Mouse (Mus musculus): ENCODE data around the gene Olfr784. TPM values are rescaled to one million over a fixed set of nuclear protein-coding genes. Genes with fewer than 3 reads are reported as not detected.

Olfr784 gene
- polyA plus RNA-seq (2014; fragmentation: Illumina TruSeq; extraction: RNeasy Lipid Tissue Mini Kit (QIAGEN cat#74804); ENCODE audit: low replicate concordance): not detected

GRCm38 (mm10) chr10:129383783-129384182 lies at the start of gene Olfr784:
Olfr784 (plus strand) TSS chr10:129384083.

GRCm38 (mm10) chr10:129348550-129348949 lies 35.3 kb upstream of the Olfr784 start, which contains the start of gene Olfr782:
Olfr782 (plus strand) TSS chr10:129348850.

GRCm38 (mm10) chr10:129405126-129405525 lies 21.2 kb downstream of the Olfr784 start, which contains the start of gene Olfr785:
Olfr785 (plus strand) TSS chr10:129405426.

GRCm38 (mm10) chr10:129427006-129427405 lies 43.1 kb downstream of the Olfr784 start, which contains the start of gene Olfr786:
Olfr786 (plus strand) TSS chr10:129427306.

Other genes with a start within 250 kb of the Olfr784 start
- gene Olfr770, start 245.1 kb upstream of the Olfr784 start, polyA plus RNA-seq (2014; fragmentation: Illumina TruSeq; extraction: RNeasy Lipid Tissue Mini Kit (QIAGEN cat#74804); ENCODE audit: low replicate concordance): not detected
- not detected for gene Olfr771, start 219.3 kb upstream of the Olfr784 start, polyA plus RNA-seq (2014; fragmentation: Illumina TruSeq; extraction: RNeasy Lipid Tissue Mini Kit (QIAGEN cat#74804); ENCODE audit: low replicate concordance)
- gene Olfr772, start 206.2 kb upstream of the Olfr784 start, polyA plus RNA-seq (2014; fragmentation: Illumina TruSeq; extraction: RNeasy Lipid Tissue Mini Kit (QIAGEN cat#74804); ENCODE audit: low replicate concordance): not detected
- gene Olfr773, start 196.7 kb upstream of the Olfr784 start, polyA plus RNA-seq (2014; fragmentation: Illumina TruSeq; extraction: RNeasy Lipid Tissue Mini Kit (QIAGEN cat#74804); ENCODE audit: low replicate concordance): not detected
- gene Olfr774, start 147.9 kb upstream of the Olfr784 start, polyA plus RNA-seq (2014; fragmentation: Illumina TruSeq; extraction: RNeasy Lipid Tissue Mini Kit (QIAGEN cat#74804); ENCODE audit: low replicate concordance): not detected
- not detected for gene Olfr775, start 135.7 kb upstream of the Olfr784 start, polyA plus RNA-seq (2014; fragmentation: Illumina TruSeq; extraction: RNeasy Lipid Tissue Mini Kit (QIAGEN cat#74804); ENCODE audit: low replicate concordance)
- not detected for gene Olfr776, start 125.0 kb upstream of the Olfr784 start, polyA plus RNA-seq (2014; fragmentation: Illumina TruSeq; extraction: RNeasy Lipid Tissue Mini Kit (QIAGEN cat#74804); ENCODE audit: low replicate concordance)
- not detected for gene Olfr777, start 112.6 kb upstream of the Olfr784 start, polyA plus RNA-seq (2014; fragmentation: Illumina TruSeq; extraction: RNeasy Lipid Tissue Mini Kit (QIAGEN cat#74804); ENCODE audit: low replicate concordance)
- not detected for gene Olfr780, start 66.0 kb upstream of the Olfr784 start, polyA plus RNA-seq (2014; fragmentation: Illumina TruSeq; extraction: RNeasy Lipid Tissue Mini Kit (QIAGEN cat#74804); ENCODE audit: low replicate concordance)
- gene Olfr781, start 55.2 kb upstream of the Olfr784 start, polyA plus RNA-seq (2014; fragmentation: Illumina TruSeq; extraction: RNeasy Lipid Tissue Mini Kit (QIAGEN cat#74804); ENCODE audit: low replicate concordance): not detected
- gene Olfr782, start 35.2 kb upstream of the Olfr784 start, polyA plus RNA-seq (2014; fragmentation: Illumina TruSeq; extraction: RNeasy Lipid Tissue Mini Kit (QIAGEN cat#74804); ENCODE audit: low replicate concordance): not detected
- not detected for gene Olfr785, start 21.3 kb downstream of the Olfr784 start, polyA plus RNA-seq (2014; fragmentation: Illumina TruSeq; extraction: RNeasy Lipid Tissue Mini Kit (QIAGEN cat#74804); ENCODE audit: low replicate concordance)
- not detected for gene Olfr786, start 43.2 kb downstream of the Olfr784 start, polyA plus RNA-seq (2014; fragmentation: Illumina TruSeq; extraction: RNeasy Lipid Tissue Mini Kit (QIAGEN cat#74804); ENCODE audit: low replicate concordance)
- not detected for gene Olfr787, start 77.8 kb downstream of the Olfr784 start, polyA plus RNA-seq (2014; fragmentation: Illumina TruSeq; extraction: RNeasy Lipid Tissue Mini Kit (QIAGEN cat#74804); ENCODE audit: low replicate concordance)
- not detected for gene Olfr788, start 86.9 kb downstream of the Olfr784 start, polyA plus RNA-seq (2014; fragmentation: Illumina TruSeq; extraction: RNeasy Lipid Tissue Mini Kit (QIAGEN cat#74804); ENCODE audit: low replicate concordance)
- not detected for gene Olfr789, start 100.7 kb downstream of the Olfr784 start, polyA plus RNA-seq (2014; fragmentation: Illumina TruSeq; extraction: RNeasy Lipid Tissue Mini Kit (QIAGEN cat#74804); ENCODE audit: low replicate concordance)
- gene Olfr790, start 114.4 kb downstream of the Olfr784 start, polyA plus RNA-seq (2014; fragmentation: Illumina TruSeq; extraction: RNeasy Lipid Tissue Mini Kit (QIAGEN cat#74804); ENCODE audit: low replicate concordance): not detected
- gene Olfr791, start 137.7 kb downstream of the Olfr784 start, polyA plus RNA-seq (2014; fragmentation: Illumina TruSeq; extraction: RNeasy Lipid Tissue Mini Kit (QIAGEN cat#74804); ENCODE audit: low replicate concordance): not detected
- gene Olfr792, start 155.1 kb downstream of the Olfr784 start, polyA plus RNA-seq (2014; fragmentation: Illumina TruSeq; extraction: RNeasy Lipid Tissue Mini Kit (QIAGEN cat#74804); ENCODE audit: low replicate concordance): not detected
- gene Olfr794, start 183.6 kb downstream of the Olfr784 start, polyA plus RNA-seq (2014; fragmentation: Illumina TruSeq; extraction: RNeasy Lipid Tissue Mini Kit (QIAGEN cat#74804); ENCODE audit: low replicate concordance): not detected
- not detected for gene Olfr796, start 228.5 kb downstream of the Olfr784 start, polyA plus RNA-seq (2014; fragmentation: Illumina TruSeq; extraction: RNeasy Lipid Tissue Mini Kit (QIAGEN cat#74804); ENCODE audit: low replicate concordance)
- not detected for gene Olfr798, start 243.9 kb downstream of the Olfr784 start, polyA plus RNA-seq (2014; fragmentation: Illumina TruSeq; extraction: RNeasy Lipid Tissue Mini Kit (QIAGEN cat#74804); ENCODE audit: low replicate concordance)

All from small intestine, adult 10 weeks (tissue).